Mouse (Mus musculus): ENCODE results near the gene Olfr1410. TPM values are rescaled to one million over a fixed set of nuclear protein-coding genes. Genes with fewer than 3 reads are reported as not detected.

Gene Olfr1410
- not detected in 2 replicates for polyA plus RNA-seq (2012; rRNA removed)

GRCm38 (mm10) chr1:92605482-92605881, at the start of gene Olfr1410:
Olfr1410 (plus strand) TSS chr1:92605782.
- DNase-seq (ENCODE audit: low read depth): no peak
- TF ChIP-seq CTCF (IDR thresholded peaks at IDR 0.05; ENCODE audit: borderline replicate concordance, extremely low read depth, insufficient read depth, insufficient read length): no peak
- no peak for TF ChIP-seq POLR2A (IDR thresholded peaks at IDR 0.05; ENCODE audit: borderline replicate concordance, extremely low read depth, insufficient read depth, insufficient read length, poor library complexity, severe bottlenecking)

GRCm38 (mm10) chr1:92571022-92571421, 34.6 kb upstream of the Olfr1410 start, which contains the start of gene Olfr1413:
Olfr1413 (plus strand) TSS chr1:92571322.
- TF ChIP-seq POLR2A (IDR thresholded peaks at IDR 0.05; ENCODE audit: borderline replicate concordance, extremely low read depth, insufficient read depth, insufficient read length, poor library complexity, severe bottlenecking): no peak
- no peak for TF ChIP-seq CTCF (IDR thresholded peaks at IDR 0.05; ENCODE audit: borderline replicate concordance, extremely low read depth, insufficient read depth, insufficient read length)

GRCm38 (mm10) chr1:92585479-92585878, 20.1 kb upstream of the Olfr1410 start, which contains the start of gene Olfr1412:
Olfr1412 (plus strand) TSS chr1:92585779.
- no peak for DNase-seq (ENCODE audit: low read depth)
- TF ChIP-seq CTCF (IDR thresholded peaks at IDR 0.05; ENCODE audit: borderline replicate concordance, extremely low read depth, insufficient read depth, insufficient read length): no peak
- no peak for TF ChIP-seq POLR2A (IDR thresholded peaks at IDR 0.05; ENCODE audit: borderline replicate concordance, extremely low read depth, insufficient read depth, insufficient read length, poor library complexity, severe bottlenecking)

More at GRCm38 (mm10) chr1:92571022-92571421, 34.6 kb upstream of the Olfr1410 start, which contains the start of gene Olfr1413:
- no peak for DNase-seq (ENCODE audit: low read depth)

- no peak for TF ChIP-seq CTCF (IDR thresholded peaks at IDR 0.05; ENCODE audit: borderline replicate concordance, extremely low read depth, insufficient read depth, insufficient read length)
- TF ChIP-seq POLR2A (IDR thresholded peaks at IDR 0.05; ENCODE audit: borderline replicate concordance, extremely low read depth, insufficient read depth, insufficient read length, poor library complexity, severe bottlenecking): no peak
- DNase-seq (ENCODE audit: low read depth): no peak
Observed at GRCm38 (mm10) chr1:92594111-92594510, 11.5 kb upstream of the Olfr1410 start, which contains the start of gene Olfr1411. Olfr1411 (plus strand) TSS chr1:92594411.

- TF ChIP-seq CTCF (IDR thresholded peaks at IDR 0.05; ENCODE audit: borderline replicate concordance, extremely low read depth, insufficient read depth, insufficient read length) (no peak), POLR2A (IDR thresholded peaks at IDR 0.05; ENCODE audit: borderline replicate concordance, extremely low read depth, insufficient read depth, insufficient read length, poor library complexity, severe bottlenecking) (no peak)
- DNase-seq (ENCODE audit: low read depth): no peak
Observed at GRCm38 (mm10) chr1:92596019-92596418, 9.6 kb upstream of the Olfr1410 start.

- no peak for DNase-seq (ENCODE audit: low read depth)
- TF ChIP-seq POLR2A (IDR thresholded peaks at IDR 0.05; ENCODE audit: borderline replicate concordance, extremely low read depth, insufficient read depth, insufficient read length, poor library complexity, severe bottlenecking): no peak
- no peak for TF ChIP-seq CTCF (IDR thresholded peaks at IDR 0.05; ENCODE audit: borderline replicate concordance, extremely low read depth, insufficient read depth, insufficient read length)
Observed at GRCm38 (mm10) chr1:92607711-92608110, 2.1 kb downstream of the Olfr1410 start.

GRCm38 (mm10) chr1:92611008-92611407, 5.4 kb downstream of the Olfr1410 start:
- peak; percentile 73 for DNase-seq (ENCODE audit: low read depth)
- no peak for TF ChIP-seq POLR2A (IDR thresholded peaks at IDR 0.05; ENCODE audit: borderline replicate concordance, extremely low read depth, insufficient read depth, insufficient read length, poor library complexity, severe bottlenecking)
- peak; percentile 78; the same call in 1 of the 2 replicates for TF ChIP-seq CTCF (IDR thresholded peaks at IDR 0.05; ENCODE audit: borderline replicate concordance, extremely low read depth, insufficient read depth, insufficient read length)

GRCm38 (mm10) chr1:92613175-92613574, 7.6 kb downstream of the Olfr1410 start:
- DNase-seq (ENCODE audit: low read depth): no peak
- TF ChIP-seq CTCF (IDR thresholded peaks at IDR 0.05; ENCODE audit: borderline replicate concordance, extremely low read depth, insufficient read depth, insufficient read length) (no peak), POLR2A (IDR thresholded peaks at IDR 0.05; ENCODE audit: borderline replicate concordance, extremely low read depth, insufficient read depth, insufficient read length, poor library complexity, severe bottlenecking) (no peak)

- TF ChIP-seq POLR2A (IDR thresholded peaks at IDR 0.05; ENCODE audit: borderline replicate concordance, extremely low read depth, insufficient read depth, insufficient read length, poor library complexity, severe bottlenecking) (no peak), CTCF (IDR thresholded peaks at IDR 0.05; ENCODE audit: borderline replicate concordance, extremely low read depth, insufficient read depth, insufficient read length) (peak; percentile 49; the same call in 1 of the 2 replicates)
- peak; percentile 75 for DNase-seq (ENCODE audit: low read depth)
Observed at GRCm38 (mm10) chr1:92614516-92614915, 8.9 kb downstream of the Olfr1410 start.

GRCm38 (mm10) chr1:92616046-92616445, 10.5 kb downstream of the Olfr1410 start:
- DNase-seq (ENCODE audit: low read depth): no peak
- TF ChIP-seq CTCF (IDR thresholded peaks at IDR 0.05; ENCODE audit: borderline replicate concordance, extremely low read depth, insufficient read depth, insufficient read length) (no peak), POLR2A (IDR thresholded peaks at IDR 0.05; ENCODE audit: borderline replicate concordance, extremely low read depth, insufficient read depth, insufficient read length, poor library complexity, severe bottlenecking) (no peak)

GRCm38 (mm10) chr1:92617488-92617887, 11.9 kb downstream of the Olfr1410 start, which contains the start of gene Olfr12:
Olfr12 (plus strand) TSS chr1:92617788.
- no peak for DNase-seq (ENCODE audit: low read depth)
- TF ChIP-seq POLR2A (IDR thresholded peaks at IDR 0.05; ENCODE audit: borderline replicate concordance, extremely low read depth, insufficient read depth, insufficient read length, poor library complexity, severe bottlenecking): no peak
- TF ChIP-seq CTCF (IDR thresholded peaks at IDR 0.05; ENCODE audit: borderline replicate concordance, extremely low read depth, insufficient read depth, insufficient read length): no peak

- DNase-seq (ENCODE audit: low read depth): no peak
- TF ChIP-seq POLR2A (IDR thresholded peaks at IDR 0.05; ENCODE audit: borderline replicate concordance, extremely low read depth, insufficient read depth, insufficient read length, poor library complexity, severe bottlenecking) (no peak), CTCF (IDR thresholded peaks at IDR 0.05; ENCODE audit: borderline replicate concordance, extremely low read depth, insufficient read depth, insufficient read length) (no peak)
Observed at GRCm38 (mm10) chr1:92618360-92618759, 12.8 kb downstream of the Olfr1410 start.

Data from brain, embryonic 14.5 days (tissue).